Mouse (Mus musculus) common myeloid progenitor, adult 5-6 weeks (primary cell): ENCODE data around the gene Szrd1. TPM values are rescaled to one million over a fixed set of nuclear protein-coding genes. Genes with fewer than 3 reads are reported as not detected.
A peak's percentile ranks its signal among the peaks of the same experiment; 100 is the strongest.

Source experiments
- ATAC-seq: replicated peaks from 2 replicates; pipeline ENCODE4 v1.8.0; 2016; ENCODE audit warnings: low read depth, mild to moderate bottlenecking, moderate TSS enrichment, inconsistent platforms; ENCODE audit not compliant: poor library complexity, severe bottlenecking
- total RNA-seq: library from RNA; stranded (forward); fragments of 200-1000, 187-1606 nt; gene quantifications from 2 replicates; pipeline ENCODE4 v1.2.3, GENCODE M21; 2017

Szrd1 gene
- 40.1 and 47.4 TPM in 2 replicates for total RNA-seq

DNA sequence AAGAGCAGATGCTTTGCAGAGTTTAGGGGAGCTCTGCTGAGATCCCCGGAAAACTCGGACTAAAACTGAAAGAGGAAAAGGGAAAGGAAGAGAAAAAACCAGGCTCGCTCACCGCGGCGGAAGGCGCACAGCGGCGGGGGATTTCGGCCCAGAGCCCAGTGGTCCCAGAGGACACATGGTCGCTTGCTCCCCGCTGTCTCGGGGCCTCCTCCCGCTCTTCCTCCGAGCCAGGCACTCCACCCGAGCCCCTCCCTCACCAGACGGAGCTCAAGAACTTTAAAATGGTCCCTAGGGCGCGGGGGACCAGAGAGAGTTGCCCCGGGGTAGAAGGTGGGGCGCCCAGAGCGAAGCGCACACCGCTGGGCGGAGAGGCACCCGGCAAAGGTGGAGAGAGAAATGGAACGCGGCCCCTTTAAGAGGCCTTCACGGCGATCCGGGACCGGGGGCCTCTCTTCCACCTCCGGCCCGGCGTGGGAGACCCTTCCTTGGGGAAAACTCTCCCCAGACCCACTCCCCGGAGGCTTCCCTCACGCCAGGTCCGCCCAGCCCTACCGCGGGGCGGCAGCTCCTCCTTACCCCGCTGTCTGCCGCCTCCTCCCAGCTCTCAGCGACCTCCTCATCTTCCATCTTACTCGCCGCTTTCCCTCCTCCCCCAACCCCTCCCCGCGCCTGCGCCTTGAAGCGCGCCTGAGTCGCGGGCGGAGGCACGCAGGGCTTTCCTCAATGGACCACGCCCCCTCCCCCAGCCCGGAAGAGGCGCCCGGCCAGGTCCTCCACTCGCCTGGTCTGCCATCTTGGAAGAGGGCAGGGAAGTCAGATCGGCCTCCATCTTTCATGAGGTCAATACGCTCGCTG, at the start of gene Szrd1:
Gene Szrd1, minus strand, starts transcription at position 660 of the 855 bp plus-strand sequence.
- peak; percentile 88 for ATAC-seq

- no peak for ATAC-seq
These were observed 47.6 kb upstream of the Szrd1 start for GRCm38 (mm10) chr4:141186923-141187836.

- no peak for ATAC-seq
These were observed 44.9 kb upstream of the Szrd1 start for GRCm38 (mm10) chr4:141184426-141184825.

DNA sequence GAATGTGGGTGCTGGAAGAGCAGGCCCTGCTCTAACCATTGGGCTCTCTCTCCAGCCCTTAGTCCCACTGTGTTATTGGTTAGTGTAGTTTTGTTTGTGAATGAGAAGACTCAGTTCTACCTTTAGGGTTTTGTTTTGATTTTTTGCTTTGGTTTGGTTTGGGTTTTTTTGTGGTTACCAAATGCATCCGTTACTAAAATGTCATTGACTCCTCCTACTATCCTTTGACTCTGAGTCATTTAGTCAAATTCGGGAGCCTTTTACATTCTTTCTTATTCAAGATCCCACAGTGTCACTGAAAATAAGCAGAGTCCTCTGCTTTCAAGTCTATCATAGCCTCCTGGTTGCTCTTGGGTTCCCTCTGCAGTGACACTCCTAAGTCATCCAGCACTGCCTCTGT, 44.4 kb upstream of the Szrd1 start:
- ATAC-seq: no peak

- ATAC-seq: peak; percentile 52; the same call in 1 of the 2 replicates
These were observed 42.4 kb upstream of the Szrd1 start for GRCm38 (mm10) chr4:141181981-141182380.

DNA sequence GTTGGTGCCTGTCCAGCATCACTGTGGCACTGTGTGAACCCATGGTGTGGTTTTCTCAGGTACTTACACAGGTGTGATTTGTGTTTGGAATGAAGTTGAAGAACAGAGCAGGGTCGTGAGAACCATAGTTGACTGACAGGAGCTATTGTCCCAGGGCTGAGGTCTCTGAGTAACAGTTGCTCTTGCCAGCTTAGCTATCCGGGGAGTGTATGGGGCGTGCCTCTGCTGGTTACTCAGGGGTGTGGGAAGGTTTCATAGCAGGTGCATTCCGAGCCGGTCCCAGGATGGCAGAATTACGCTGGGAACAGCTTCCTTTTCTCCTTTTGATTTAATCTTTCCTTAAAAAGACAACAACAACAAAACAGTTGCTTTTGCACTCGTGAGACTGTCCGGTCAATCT, 41.3 kb upstream of the Szrd1 start:
- ATAC-seq: no peak

DNA sequence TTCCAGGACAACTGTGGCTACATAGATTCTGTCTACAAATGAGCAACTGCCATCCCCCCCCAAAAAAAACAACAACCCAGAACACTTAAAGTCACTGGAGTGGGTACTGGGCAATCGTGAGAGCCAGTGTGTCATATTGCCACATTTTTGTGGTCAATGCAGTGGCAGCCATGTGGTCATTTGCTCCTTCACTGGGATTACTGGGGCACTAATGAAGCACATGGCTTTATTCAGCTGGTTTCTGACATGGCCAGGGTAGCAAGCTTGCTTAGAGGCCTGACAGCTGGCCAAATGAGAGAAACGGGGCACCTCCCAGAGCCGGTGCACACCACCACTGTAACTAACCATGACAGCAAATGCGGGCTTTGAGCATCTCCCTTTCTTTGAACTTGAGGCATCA, 38.9 kb upstream of the Szrd1 start:
- ATAC-seq: no peak

DNA sequence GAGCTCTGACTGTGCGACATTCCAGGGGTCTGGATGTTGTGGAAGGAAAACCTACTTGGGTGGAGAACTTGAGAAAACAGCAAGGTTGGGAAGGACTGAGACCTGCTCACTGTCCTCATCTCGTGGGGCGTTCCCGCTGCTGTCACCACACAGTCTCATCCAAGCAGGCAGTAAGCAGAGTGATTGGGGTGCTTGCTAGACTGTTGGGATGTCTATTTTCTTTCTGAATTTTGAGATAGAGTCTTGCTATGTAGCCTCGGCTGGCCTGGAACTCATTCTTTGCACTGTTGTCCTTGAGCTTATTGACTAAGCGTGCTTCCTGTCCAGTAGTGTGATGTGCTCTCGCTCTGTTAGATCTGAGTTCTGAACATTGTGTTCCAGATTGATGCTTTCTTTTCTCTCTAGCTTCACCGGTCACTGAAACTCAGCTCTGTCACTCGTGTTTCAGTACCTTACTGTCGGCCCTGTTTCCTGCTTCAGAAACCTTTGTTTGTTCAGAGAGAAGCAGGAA, 36.8 kb upstream of the Szrd1 start:
- ATAC-seq: no peak

DNA sequence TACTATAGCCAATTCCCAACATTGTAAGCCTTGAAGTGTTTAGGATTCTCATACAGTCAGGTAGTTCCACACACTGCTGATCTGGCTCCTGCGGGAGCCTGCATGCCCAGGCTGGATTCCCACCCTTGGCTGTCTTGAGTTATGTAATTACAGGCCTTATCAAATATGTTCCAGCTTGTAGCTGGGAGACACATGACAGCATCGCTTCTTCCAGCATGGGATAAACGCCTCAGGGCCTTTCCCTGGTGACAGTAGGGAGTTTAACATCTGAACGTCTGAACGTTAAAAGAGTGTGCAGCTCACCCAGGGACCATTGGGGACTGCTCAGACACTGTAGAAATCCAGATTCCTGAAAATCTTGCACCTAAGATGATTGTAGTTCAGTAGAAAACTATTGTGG, 36.2 kb upstream of the Szrd1 start:
- ATAC-seq: no peak

DNA sequence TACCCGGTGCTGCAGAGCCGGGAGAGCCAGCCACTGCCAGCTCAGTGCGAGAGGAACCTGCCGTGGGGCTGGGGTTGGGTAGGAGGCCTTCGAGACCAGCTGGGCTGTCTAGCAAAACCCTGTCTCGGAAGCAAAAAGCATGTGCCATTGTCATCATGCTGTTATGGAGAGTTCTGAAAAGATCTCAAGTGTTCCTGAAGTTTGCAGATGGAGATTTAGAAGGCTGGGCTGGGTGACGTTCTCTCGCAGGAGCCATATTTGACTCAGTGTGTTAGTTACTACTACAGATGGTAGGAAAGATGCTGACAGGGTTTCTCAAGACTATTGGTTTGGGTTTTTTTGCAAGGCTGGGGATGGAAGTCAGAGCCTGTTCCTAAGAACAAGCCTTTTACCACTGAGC, 32.5 kb upstream of the Szrd1 start:
- no peak for ATAC-seq

GRCm38 (mm10) chr4:141167156-141167555, 27.6 kb upstream of the Szrd1 start:
- no peak for ATAC-seq

GRCm38 (mm10) chr4:141165744-141166292, 26.2 kb upstream of the Szrd1 start:
- no peak for ATAC-seq

DNA sequence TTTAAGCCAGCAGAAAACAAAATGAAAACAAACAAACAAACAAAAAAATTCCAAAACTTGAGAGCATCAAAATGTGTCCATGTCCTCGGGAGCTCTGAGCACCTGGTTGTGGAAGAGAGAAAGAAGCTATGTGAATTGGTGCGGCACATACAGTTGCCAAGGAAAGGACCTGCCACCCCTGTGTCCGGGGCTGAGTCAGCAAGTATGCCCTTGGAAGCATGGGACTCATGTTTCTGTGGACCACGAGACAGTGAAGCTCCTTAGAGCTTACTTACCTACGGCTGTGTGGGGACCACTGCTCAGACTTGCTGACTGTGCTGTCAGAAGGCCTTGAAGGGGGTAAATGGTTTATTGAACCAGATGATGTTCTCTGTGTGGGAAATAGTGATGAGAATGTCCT, 24.2 kb upstream of the Szrd1 start:
- no peak for ATAC-seq

DNA sequence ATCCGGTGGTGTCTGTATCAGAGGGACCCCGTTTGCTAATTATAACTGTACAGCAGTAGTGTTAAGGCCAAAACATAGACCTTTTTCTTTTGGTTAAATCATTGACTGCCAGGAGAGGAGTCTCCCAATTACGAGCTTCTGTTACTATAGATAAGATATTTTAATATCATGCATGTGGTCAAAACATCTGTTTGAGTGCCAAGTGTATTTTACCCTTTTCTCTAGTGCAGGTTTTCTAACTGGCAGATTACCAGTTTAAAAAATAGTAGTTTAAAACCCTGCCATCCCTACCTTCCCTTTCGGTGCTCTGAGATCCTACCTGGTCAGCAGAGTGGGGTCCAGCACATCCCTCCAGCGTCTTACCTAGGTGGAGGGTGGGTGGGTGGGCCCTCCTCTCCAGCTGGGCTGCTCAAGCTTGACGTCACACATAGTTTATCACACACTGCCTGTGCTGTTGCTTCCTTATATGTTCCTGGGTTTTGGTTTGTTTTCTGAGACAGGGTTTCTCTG, 22.2 kb upstream of the Szrd1 start:
- peak; percentile 61 for ATAC-seq

DNA sequence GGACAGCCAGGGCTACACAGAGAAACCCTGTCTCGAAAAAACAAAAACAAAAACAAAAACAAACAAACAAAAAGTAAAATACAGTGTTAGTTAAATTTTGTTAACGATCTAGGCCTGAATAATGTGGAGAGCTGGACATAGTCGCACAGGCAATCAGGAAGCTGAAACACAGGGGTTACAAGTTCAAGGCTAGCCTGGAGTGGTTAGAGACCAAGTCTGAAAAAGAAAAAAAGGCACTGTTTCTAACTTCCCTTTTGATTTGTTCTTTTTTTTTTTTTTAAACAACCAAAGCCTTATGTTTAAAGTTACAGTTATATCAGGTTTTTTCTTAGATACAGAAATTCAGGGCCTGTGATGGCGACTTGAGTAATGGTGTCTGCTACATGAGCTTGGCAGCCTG, 20.6 kb upstream of the Szrd1 start:
- ATAC-seq: no peak

- peak; percentile 26 for ATAC-seq
These were observed 20.1 kb upstream of the Szrd1 start for GRCm38 (mm10) chr4:141159666-141160065.

DNA sequence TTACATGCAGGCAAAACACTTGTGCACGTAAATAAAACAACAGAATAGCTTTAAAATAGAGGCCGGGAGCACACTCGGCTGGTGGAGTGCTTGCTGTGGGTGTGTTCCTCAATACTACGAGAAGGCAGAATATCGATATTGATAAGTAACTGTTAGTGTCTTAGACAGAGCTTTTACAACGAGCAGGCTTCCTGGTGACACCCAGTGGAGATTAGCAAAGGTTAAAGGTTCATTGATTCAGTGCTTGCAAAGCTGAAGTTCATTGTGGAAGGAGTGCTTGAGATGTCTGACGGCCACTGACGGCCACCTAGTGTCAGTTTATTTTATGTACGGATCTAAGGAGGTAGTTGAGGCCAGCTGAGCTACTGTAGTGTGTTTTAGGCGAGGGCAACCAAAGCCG, 19.5 kb upstream of the Szrd1 start:
- no peak for ATAC-seq

DNA sequence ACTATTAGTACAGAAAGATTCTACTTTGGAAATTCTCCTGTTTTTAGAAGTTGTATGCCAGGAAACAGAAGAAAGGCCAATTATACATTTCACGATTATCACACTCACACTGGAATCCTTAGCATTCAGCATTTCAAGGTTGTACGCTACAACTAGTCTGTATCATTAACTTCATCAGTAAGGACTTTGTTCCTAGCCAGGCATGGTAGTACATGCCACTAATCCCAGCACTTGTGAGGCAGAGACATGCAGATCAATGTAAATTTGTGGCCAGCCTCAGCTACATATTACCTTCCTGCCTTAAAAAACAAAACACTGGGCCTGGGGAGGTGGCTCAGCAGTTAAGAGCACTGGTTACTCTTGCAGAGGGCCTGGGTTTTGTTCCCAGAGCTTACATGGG, 19.0 kb upstream of the Szrd1 start:
- no peak for ATAC-seq

GRCm38 (mm10) chr4:141157485-141157884, 17.9 kb upstream of the Szrd1 start:
- peak; percentile 30; the same call in 1 of the 2 replicates for ATAC-seq

DNA sequence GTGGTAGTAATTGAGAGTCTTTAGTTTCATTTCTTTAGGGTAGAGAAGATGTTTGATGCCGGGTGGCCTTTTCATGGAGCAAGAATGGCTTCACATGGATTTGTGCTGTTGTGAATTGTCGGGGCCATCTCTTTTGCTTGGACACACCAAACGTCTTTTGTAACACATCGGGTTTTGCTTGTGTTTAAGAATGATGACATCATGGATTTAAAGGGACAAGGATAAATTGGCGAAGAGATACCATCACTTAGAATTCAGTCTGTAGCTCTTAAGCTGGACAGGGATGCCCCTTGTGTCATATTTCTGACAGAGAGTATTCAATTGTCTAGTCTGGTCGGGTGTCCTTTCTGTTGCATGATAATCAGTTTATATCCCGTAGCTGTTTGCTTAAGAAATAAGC, 9.5 kb upstream of the Szrd1 start:
- no peak for ATAC-seq
